Mouse (Mus musculus) lung, postnatal 0 days (tissue): ENCODE measurements around the gene Ly6g6e. TPM values are rescaled to one million over a fixed set of nuclear protein-coding genes. Genes with fewer than 3 reads are reported as not detected.
A peak's percentile ranks its signal among the peaks of the same experiment; 100 is the strongest.
"Not testable (repeated sequence)": the region's sequence is repeated elsewhere in the genome, so short reads cannot be mapped to it uniquely, and the experiment has no call there.

Experiments
- ATAC-seq: fragments of 200-750 bp; cut with Nextera tagmentation; 2 replicates; pipeline ENCODE4 v1.8.0; 2017; ENCODE audit warnings: moderate library complexity
- DNase-seq: peaks from one replicate; pipeline ENCODE4 v3.0.0-alpha.2; 2016; ENCODE audit warnings: low spot score
- H3K27ac ChIP-seq: fragments of 300-500 bp; sonication (generic); 2 replicates; pipeline ENCODE4 v1.5.1; 2014; ENCODE audit warnings: antibody characterized with exemption, mild to moderate bottlenecking, low read length, mixed read lengths
- H3K27me3 ChIP-seq: fragments of 300-500 bp; sonication (generic); replicated peaks from 2 replicates; pipeline ENCODE4 v1.6.1; 2014; ENCODE audit warnings: low read length, mixed read lengths; ENCODE audit not compliant: insufficient read depth
- H3K36me3 ChIP-seq: fragments of 300-500 bp; sonication (generic); 2 replicates; pipeline ENCODE4 v1.6.1; 2014; ENCODE audit warnings: low read length, mixed read lengths; ENCODE audit not compliant: insufficient read depth
- H3K4me1 ChIP-seq: fragments of 300-500 bp; sonication (generic); 2 replicates; pipeline ENCODE4 v1.6.1; 2014; ENCODE audit warnings: antibody characterized with exemption, low read depth, low read length, mixed read lengths; ENCODE audit not compliant: insufficient read depth
- H3K4me2 ChIP-seq: fragments of 300-500 bp; sonication (generic); replicated peaks from 2 replicates; pipeline ENCODE4 v1.6.1; 2014; ENCODE audit warnings: low read depth, mild to moderate bottlenecking, low read length, moderate library complexity, mixed read lengths
- H3K4me3 ChIP-seq: fragments of 300-500 bp; sonication (generic); 2 replicates; pipeline ENCODE4 v1.5.1; 2014; ENCODE audit warnings: low read depth, low read length
- H3K9ac ChIP-seq: fragments of 300-500 bp; sonication (generic); replicated peaks from 2 replicates; pipeline ENCODE4 v1.6.1; 2014; ENCODE audit warnings: low read depth, mild to moderate bottlenecking
- H3K9me3 ChIP-seq: fragments of 300-500 bp; sonication (generic); 2 replicates; pipeline ENCODE4 v1.6.1; 2016; ENCODE audit warnings: low read length, mixed read lengths
- CTCF ChIP-seq: IDR thresholded peaks from 2 replicates; pipeline ENCODE4 v1.5.1; 2016; ENCODE audit warnings: antibody characterized with exemption, mild to moderate bottlenecking
- EP300 ChIP-seq: IDR thresholded peaks from 2 replicates; pipeline ENCODE4 v1.6.1; 2016; ENCODE audit warnings: antibody characterized with exemption, mild to moderate bottlenecking, control low read depth
- WGBS: fragments of 180-500 bp; shearing (Covaris S2); extraction: QIAGEN DNeasy Blood & Tissue Kit; methylation state at CpG from one replicate; pipeline ENCODE4 v1.1.7; 2014; 5-methylcytosine and 5-hydroxymethylcytosine counted together
- polyA plus RNA-seq: library from polyadenylated mRNA; unstranded; fragments of >200 nt; fragmentation: Nextera tagmentation; extraction: Ambion mirVana; gene quantifications from 2 replicates; pipeline ENCODE4 v1.2.1, GENCODE M21; 2015

Ly6g6e gene
- polyA plus RNA-seq, 1 experiment from 2014 or later = 2.8 TPM

GRCm38 (mm10) chr17:35120745-35121142, 44.0 kb downstream of the Ly6g6e start:
- peak overlapping the region; percentile 94 for H3K9ac ChIP-seq
- no peak for TF ChIP-seq EP300
- no peak for TF ChIP-seq CTCF
- peak overlapping the region; percentile 73 for H3K27ac ChIP-seq
- ATAC-seq (peak; percentile 2), DNase-seq (peak; percentile 45)
- peaks cover 8% of the 10 kb centered on the region for H3K4me1 ChIP-seq
- WGBS = 0% methylated on average over 33 of the region's 33 CpGs
- peak overlapping the region; percentile 84 for H3K4me3 ChIP-seq
- peak overlapping the region; percentile 84 for H3K4me2 ChIP-seq
- no peaks in the 10 kb centered on the region for H3K27me3 ChIP-seq
- H3K36me3 ChIP-seq = peaks cover 4% of the 10 kb centered on the region; the same call in 1 of the 2 replicates
- H3K9me3 ChIP-seq = no peaks in the 10 kb centered on the region

GRCm38 (mm10) chr17:35121143-35121799, 44.6 kb downstream of the Ly6g6e start, which contains the start of gene Gpank1:
Gene Gpank1 (plus strand): TSS chr17:35121455.
- H3K4me3 ChIP-seq = peak within 1 kb of the TSS; percentile 84
- H3K9me3 ChIP-seq = no peaks in the 10 kb centered on the region
- H3K9ac ChIP-seq = peak within 1 kb of the TSS; percentile 94
- TF ChIP-seq CTCF (peak; percentile 13; the same call in 1 of the 2 replicates), EP300 (peak; percentile 64)
- no peaks in the 10 kb centered on the region for H3K27me3 ChIP-seq
- under 1% methylated on average over 50 of the region's 50 CpGs for WGBS
- peaks cover 8% of the 10 kb centered on the region for H3K4me1 ChIP-seq
- ATAC-seq (peak; percentile 97), DNase-seq (peak; percentile 100)
- H3K4me2 ChIP-seq = peak within 1 kb of the TSS; percentile 93
- peak within 1 kb of the TSS; percentile 95 for H3K27ac ChIP-seq
- H3K36me3 ChIP-seq = peaks cover 4% of the 10 kb centered on the region; the same call in 1 of the 2 replicates

DNA sequence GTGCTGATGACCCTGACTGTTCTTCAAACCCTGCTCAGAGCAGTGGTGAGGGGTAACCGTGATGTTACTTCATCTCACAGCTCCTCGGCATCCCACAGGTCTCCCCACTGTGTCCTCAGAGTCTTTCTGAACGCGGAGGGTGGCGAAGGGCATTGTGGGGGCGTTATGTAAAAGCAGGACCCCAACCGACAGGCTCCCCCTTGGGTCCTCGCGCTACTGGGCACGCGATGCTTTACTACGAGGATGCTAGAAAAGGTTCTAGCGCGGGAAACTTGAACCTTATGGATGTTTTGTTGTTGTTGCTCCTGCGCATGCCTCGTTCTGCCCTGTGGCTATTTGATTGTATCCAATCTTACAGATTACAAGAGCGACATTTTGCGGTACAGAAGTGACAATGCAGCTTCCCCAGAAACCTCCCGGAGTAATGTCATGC, 45.2 kb downstream of the Ly6g6e start, which contains the start of gene Csnk2b:
TSS of gene Csnk2b (minus strand) at position 183 of the 433 bp plus-strand sequence.
- Histone ChIP-seq H3K4me2 (peak within 1 kb of the TSS; percentile 93), H3K4me3 (peak within 1 kb of the TSS; percentile 84), H3K27ac (peak within 1 kb of the TSS; percentile 95), H3K4me1 (peaks cover 9% of the 10 kb centered on the region), H3K9ac (peak within 1 kb of the TSS; percentile 94), H3K36me3 (peaks cover 4% of the 10 kb centered on the region; the same call in 1 of the 2 replicates), H3K9me3 (no peaks in the 10 kb centered on the region), H3K27me3 (no peaks in the 10 kb centered on the region)
- peak; percentile 60 for TF ChIP-seq CTCF
- TF ChIP-seq EP300 = no peak
- WGBS = under 1% methylated on average over 19 of the region's 19 CpGs
- ATAC-seq (no peak; the same call in 1 of the 2 replicates), DNase-seq (peak; percentile 83)

GRCm38 (mm10) chr17:35123287-35123686, 46.6 kb downstream of the Ly6g6e start:
- not testable (repeated sequence) for H3K27me3 ChIP-seq, H3K9ac ChIP-seq, H3K9me3 ChIP-seq, H3K4me2 ChIP-seq, H3K36me3 ChIP-seq, H3K27ac ChIP-seq, DNase-seq, H3K4me3 ChIP-seq, ATAC-seq
- WGBS = 93% methylated on average over 9 of the region's 9 CpGs
- peaks cover 18% of the 10 kb centered on the region for H3K4me1 ChIP-seq

- H3K4me3 ChIP-seq, H3K9ac ChIP-seq, H3K36me3 ChIP-seq, H3K27me3 ChIP-seq, ATAC-seq, H3K9me3 ChIP-seq, DNase-seq, H3K4me2 ChIP-seq, H3K27ac ChIP-seq: not testable (repeated sequence)
- WGBS = 91% methylated on average over 12 of the region's 12 CpGs
- peaks cover 18% of the 10 kb centered on the region for H3K4me1 ChIP-seq
Observed at GRCm38 (mm10) chr17:35124261-35124896, 47.7 kb downstream of the Ly6g6e start.

- no peak for ATAC-seq
- TF ChIP-seq CTCF = no peak
- no peak for TF ChIP-seq EP300
- H3K27ac ChIP-seq = 0 out of 2 replicates have a peak overlapping the region, but pooled peaks have one; percentile 92
- H3K4me3 ChIP-seq = no peak overlapping the region
- H3K27me3 ChIP-seq = no peaks in the 10 kb centered on the region
- no peak overlapping the region for H3K9ac ChIP-seq
- H3K4me2 ChIP-seq = 0 out of 2 replicates have a peak overlapping the region, but pooled peaks have one; percentile 81
- DNase-seq = peak; percentile 26
- H3K36me3 ChIP-seq = no peaks in the 10 kb centered on the region
- peaks cover 17% of the 10 kb centered on the region for H3K4me1 ChIP-seq
- 100% methylated on average over 1 of the region's 1 CpGs for WGBS
- H3K9me3 ChIP-seq = no peaks in the 10 kb centered on the region
Observed at GRCm38 (mm10) chr17:35125081-35125480, 48.4 kb downstream of the Ly6g6e start.
